Mouse (Mus musculus) layer of hippocampus, adult 2 months (tissue): ENCODE results near the gene Cyp2c23. TPM values are rescaled to one million over a fixed set of nuclear protein-coding genes. Genes with fewer than 3 reads are reported as not detected.

Experiments
- DNase-seq, 2 experiments: peaks; one replicate each; pipeline ENCODE4 v3.0.0; 2022; ENCODE audit warnings: low spot score in 2 of 2
- H3K27ac ChIP-seq: fragments of 200-600 bp; 2 replicates; pipeline ENCODE4 v1.8.1; 2022
- H3K4me3 ChIP-seq: fragments of 200-600 bp; 2 replicates; pipeline ENCODE4 v1.8.1; 2022; ENCODE audit warnings: mild to moderate bottlenecking
- CTCF ChIP-seq: fragments of 200-600 bp; conservative IDR thresholded peaks from 2 replicates; pipeline ENCODE4 v1.8.1; 2022; ENCODE audit warnings: antibody characterized with exemption, mild to moderate bottlenecking, moderate library complexity
- total RNA-seq, 2 experiments: library from RNA; stranded (reverse); gene quantifications; 2 replicates each; pipeline ENCODE4 v1.2.3; 2021

The Cyp2c23 gene
- total RNA-seq, 2 experiments from 2014 or later = not detected

DNA sequence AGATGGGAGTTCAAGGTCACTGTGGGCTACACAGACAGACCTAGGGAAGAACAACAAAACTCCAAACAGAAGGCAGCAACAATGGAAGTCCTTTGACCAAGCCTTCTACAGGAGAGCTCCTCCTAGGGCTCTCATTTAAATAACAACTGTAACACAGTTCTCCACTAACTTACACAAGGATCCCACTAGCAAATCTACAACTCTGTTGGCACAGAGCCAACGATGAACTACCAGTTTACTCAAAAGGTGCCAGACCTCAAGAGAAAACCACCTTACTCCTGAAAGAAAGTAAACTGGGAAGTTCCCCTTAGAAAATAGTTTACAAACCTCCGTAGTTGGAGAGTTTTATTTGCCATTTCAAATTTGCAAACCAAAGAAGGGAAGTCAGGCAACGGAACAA, 20.3 kb upstream of the Cyp2c23 start:
- H3K4me3 ChIP-seq = no peak overlapping the region
- no peak overlapping the region for H3K27ac ChIP-seq
- no peak for TF ChIP-seq CTCF
- DNase-seq = no peak

DNA sequence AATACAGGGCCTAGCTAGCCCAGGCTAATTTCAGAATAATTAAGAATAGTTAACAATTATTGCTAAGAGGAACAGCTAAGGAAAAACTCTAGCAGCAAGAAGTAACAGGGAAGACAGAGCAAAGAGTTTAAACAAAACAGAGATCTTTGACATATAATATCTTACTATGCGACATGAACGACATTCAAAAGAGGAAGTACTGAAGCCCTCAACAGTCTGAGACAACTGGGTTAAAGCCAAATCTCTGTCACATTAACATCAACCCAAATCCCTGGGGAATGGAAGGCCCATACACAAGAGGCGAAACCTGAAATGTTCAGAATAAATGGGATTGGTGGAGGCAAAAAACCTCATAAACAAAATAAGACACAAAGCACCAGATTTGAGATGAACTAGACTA, 16.8 kb upstream of the Cyp2c23 start:
- no peak for TF ChIP-seq CTCF
- DNase-seq = no peak
- Histone ChIP-seq H3K4me3 (no peak overlapping the region), H3K27ac (no peak overlapping the region)

DNA sequence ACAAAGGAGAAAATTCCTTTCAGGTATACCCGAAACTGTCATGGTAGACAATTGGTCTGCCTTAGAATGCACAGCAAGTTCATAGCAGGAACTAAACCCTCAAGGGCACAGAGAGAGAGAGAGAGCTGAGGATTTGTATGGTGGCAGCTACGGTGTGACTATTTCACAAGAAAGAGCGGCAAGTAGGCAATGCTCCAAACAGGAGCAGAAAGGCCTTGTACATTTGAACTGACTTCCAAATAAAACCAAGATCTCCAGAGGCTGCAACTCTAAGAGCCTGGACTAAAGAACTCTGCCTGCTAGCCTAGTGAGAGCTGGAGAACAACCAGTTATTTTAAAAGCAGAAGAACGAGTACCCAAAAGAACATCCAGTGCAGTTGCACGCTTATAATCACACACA, 13.1 kb upstream of the Cyp2c23 start:
- no peak overlapping the region for H3K4me3 ChIP-seq
- no peak for TF ChIP-seq CTCF
- no peak for DNase-seq
- H3K27ac ChIP-seq = no peak overlapping the region; the same call in 1 of the 2 replicates

DNA sequence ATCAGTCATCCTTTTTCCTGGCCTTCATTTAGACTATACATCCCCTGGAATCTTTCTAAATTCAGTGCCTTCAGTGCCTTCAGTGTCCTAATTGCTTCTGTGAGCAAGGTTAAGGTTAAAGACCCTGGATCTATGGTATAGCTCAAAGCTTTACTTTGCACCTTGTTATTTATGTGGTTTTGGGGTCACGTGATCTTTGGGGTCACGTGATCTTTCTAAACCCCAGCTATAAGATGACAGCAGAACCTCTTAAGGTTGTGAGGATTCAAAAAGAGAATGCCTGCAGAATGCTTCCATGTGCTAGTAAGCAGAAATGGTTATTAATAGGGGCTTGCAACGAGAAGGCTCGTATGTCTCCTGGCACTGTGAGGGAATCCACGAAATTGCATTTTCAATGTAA, 4.4 kb upstream of the Cyp2c23 start:
- DNase-seq = no peak
- TF ChIP-seq CTCF = no peak
- H3K27ac ChIP-seq = no peak overlapping the region

DNA sequence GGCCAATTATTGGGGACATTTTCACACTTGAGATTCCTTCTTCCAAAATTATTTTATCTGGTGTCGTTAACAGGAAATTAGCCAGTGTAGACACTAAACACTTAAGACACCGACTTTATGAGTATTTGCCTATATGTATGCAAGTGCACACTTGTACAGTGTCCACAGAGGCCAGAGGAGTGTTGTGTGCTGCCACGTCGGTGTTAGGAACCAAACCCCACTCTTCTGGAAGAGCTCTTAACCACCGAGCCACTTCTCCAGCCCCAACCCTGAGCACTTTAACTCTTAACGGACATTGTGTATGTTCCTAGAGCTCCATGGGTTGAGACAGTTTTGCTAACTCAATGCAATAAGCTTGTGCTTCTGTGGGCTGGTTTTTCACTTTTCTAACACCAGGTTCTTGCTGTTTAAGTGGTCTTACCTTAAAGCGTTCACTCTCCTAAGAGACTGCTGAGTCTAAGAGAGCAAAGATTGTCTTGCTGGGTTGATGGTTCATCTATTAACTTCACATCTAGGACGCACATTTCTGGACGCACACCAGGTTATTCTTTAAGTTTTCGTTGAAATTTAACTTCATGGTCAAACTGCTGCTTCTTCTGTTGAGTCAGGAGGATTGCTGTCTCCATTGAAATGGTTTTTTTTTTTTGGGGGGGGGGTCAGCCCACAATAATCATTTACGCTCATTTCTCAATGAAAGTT, 3.2 kb upstream of the Cyp2c23 start:
- Histone ChIP-seq H3K27ac (no peak overlapping the region), H3K4me3 (no peak overlapping the region)
- no peak for TF ChIP-seq CTCF
- DNase-seq = no peak

More for the DNA sequence above, 4.4 kb upstream of the Cyp2c23 start:
- H3K4me3 ChIP-seq = no peak overlapping the region

GRCm38 (mm10) chr19:44030024-44030423, 1.0 kb upstream of the Cyp2c23 start:
- Histone ChIP-seq H3K27ac (no peak overlapping the region), H3K4me3 (no peak overlapping the region)
- TF ChIP-seq CTCF = no peak
- no peak for DNase-seq

DNA sequence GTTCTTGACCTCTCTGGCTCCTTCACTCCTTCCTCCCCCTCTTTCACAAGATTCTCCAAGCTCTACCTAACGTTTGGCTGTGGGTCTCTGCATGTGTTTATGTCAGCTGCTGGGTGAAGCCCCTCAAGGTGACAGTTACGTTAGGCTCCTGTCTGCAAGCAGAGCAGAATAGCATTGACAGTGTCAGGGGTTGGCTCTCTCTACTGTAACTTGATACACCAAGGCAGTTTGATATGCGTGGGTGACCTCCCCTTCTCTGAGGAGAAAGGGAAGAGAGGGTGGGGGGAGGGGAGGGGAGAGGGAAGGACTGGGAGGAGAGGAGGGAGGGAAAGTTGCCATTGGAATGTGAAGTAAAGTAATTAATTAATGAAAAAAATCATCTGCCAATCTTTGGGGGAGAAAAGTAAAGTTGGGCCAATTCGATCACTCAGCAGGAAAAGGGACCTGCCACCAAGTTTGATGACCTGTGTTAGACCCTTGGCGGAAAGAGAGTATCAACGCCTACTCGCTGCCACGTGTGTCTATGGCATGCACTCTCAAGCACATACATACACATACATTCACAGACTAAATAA, 2.0 kb downstream of the Cyp2c23 start:
- no peak for TF ChIP-seq CTCF
- no peak for DNase-seq

GRCm38 (mm10) chr19:44024921-44025585, 4.0 kb downstream of the Cyp2c23 start:
- Histone ChIP-seq H3K27ac (no peak overlapping the region), H3K4me3 (no peak overlapping the region)
- TF ChIP-seq CTCF = no peak
- DNase-seq = no peak

More for the DNA sequence above, 2.0 kb downstream of the Cyp2c23 start:
- Histone ChIP-seq H3K4me3 (no peak overlapping the region), H3K27ac (no peak overlapping the region)

DNA sequence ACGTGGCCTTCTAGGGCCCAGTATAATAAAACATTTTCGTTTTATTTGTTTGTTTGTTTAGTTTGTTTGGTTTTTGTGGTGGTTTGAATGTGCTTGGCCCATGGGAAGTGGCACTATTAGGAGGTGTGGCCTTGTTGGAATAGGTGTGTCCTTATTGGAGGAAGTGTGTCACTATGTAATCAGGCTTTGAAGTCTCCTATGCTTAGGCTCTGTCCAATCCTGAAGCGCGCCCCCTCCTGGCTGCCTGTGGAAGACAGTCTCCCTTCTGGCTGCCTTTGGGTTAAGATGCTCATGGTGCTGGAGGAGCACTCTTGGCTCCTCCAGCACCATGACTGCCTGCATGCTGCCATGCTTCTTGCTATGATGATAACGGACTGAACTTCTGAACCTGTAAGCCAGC, 5.9 kb downstream of the Cyp2c23 start:
- no peak overlapping the region for H3K4me3 ChIP-seq
- 0 out of 2 replicates have a peak, but pooled peaks have one; percentile 22 for TF ChIP-seq CTCF
- H3K27ac ChIP-seq = no peak overlapping the region
- no peak for DNase-seq

GRCm38 (mm10) chr19:44021502-44021901, 7.5 kb downstream of the Cyp2c23 start:
- no peak for TF ChIP-seq CTCF
- no peak for DNase-seq
- Histone ChIP-seq H3K27ac (no peak overlapping the region), H3K4me3 (no peak overlapping the region)

GRCm38 (mm10) chr19:44019739-44020138, 9.3 kb downstream of the Cyp2c23 start:
- Histone ChIP-seq H3K4me3 (no peak overlapping the region), H3K27ac (no peak overlapping the region)
- TF ChIP-seq CTCF = no peak
- DNase-seq = no peak

GRCm38 (mm10) chr19:44013862-44014261, 15.1 kb downstream of the Cyp2c23 start:
- no peak for DNase-seq
- H3K4me3 ChIP-seq = no peak overlapping the region
- TF ChIP-seq CTCF = no peak
- H3K27ac ChIP-seq = no peak overlapping the region

GRCm38 (mm10) chr19:44008784-44009183, 20.2 kb downstream of the Cyp2c23 start:
- no peak for TF ChIP-seq CTCF
- no peak for DNase-seq
- Histone ChIP-seq H3K27ac (no peak overlapping the region), H3K4me3 (no peak overlapping the region)
